Mouse (Mus musculus) cortical plate, adult 2 months (tissue): ENCODE measurements around the gene Evpl. TPM values are rescaled to one million over a fixed set of nuclear protein-coding genes. Genes with fewer than 3 reads are reported as not detected.
A peak's percentile ranks its signal among the peaks of the same experiment; 100 is the strongest.

Experiments
- H3K27ac ChIP-seq: fragments of 200-500 bp; 2 replicates; pipeline ENCODE4 v1.5.1; 2012; ENCODE audit warnings: low read length, control low read depth, inconsistent platforms; ENCODE audit not compliant: insufficient read depth
- H3K4me1 ChIP-seq: fragments of 200-500 bp; 2 replicates; pipeline ENCODE4 v1.6.1; 2011; ENCODE audit warnings: low read length; ENCODE audit not compliant: control insufficient read depth, insufficient read depth
- H3K4me3 ChIP-seq: fragments of 200-500 bp; 2 replicates; pipeline ENCODE4 v1.5.1; 2011; ENCODE audit warnings: mild to moderate bottlenecking, low read length, control low read depth; ENCODE audit not compliant: insufficient read depth
- CTCF ChIP-seq: fragments of 200-500 bp; IDR thresholded peaks from 2 replicates; pipeline ENCODE4 v1.5.1; 2011; ENCODE audit warnings: mild to moderate bottlenecking, control low read depth, low read length; ENCODE audit not compliant: insufficient read depth; ENCODE audit errors: extremely low read depth
- POLR2A ChIP-seq: fragments of 200-500 bp; IDR thresholded peaks from 2 replicates; pipeline ENCODE4 v1.6.1; 2011; ENCODE audit warnings: mild to moderate bottlenecking, low read length, control low read depth; ENCODE audit not compliant: insufficient read depth; ENCODE audit errors: extremely low read depth
- polyA plus RNA-seq: library from polyadenylated mRNA; depleted of rRNA; stranded (reverse); fragments of >200 nt; gene quantifications from 2 replicates; pipeline ENCODE4 v1.2.3, GENCODE M21; 2012

Evpl gene
- polyA plus RNA-seq, 1 experiment, result 1.0 TPM

DNA sequence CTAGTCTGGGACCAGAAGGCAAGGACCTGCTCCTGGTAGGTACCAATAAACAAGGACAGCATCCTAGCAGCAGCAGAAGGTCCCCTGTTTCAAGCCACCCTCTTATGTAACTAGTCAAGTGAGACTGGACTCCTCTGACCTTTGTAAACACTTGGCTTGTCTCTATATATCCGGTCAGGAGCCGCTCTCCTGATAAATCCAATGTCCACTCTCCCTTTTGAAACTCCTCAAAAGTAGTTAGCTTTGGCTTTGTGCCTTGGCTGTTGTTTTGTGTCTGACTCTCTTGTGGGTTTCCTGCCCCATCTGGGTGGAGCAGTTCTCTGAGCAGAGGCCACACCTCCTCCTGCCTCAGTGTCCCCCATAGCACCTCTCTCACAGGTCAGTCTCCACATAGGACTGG, 19.6 kb downstream of the Evpl start:
- Histone ChIP-seq H3K4me3 (no peak overlapping the region), H3K4me1 (peaks cover 5% of the 10 kb centered on the region; the same call in 1 of the 2 replicates), H3K27ac (peak overlapping the region; percentile 71)
- no peak for TF ChIP-seq CTCF

DNA sequence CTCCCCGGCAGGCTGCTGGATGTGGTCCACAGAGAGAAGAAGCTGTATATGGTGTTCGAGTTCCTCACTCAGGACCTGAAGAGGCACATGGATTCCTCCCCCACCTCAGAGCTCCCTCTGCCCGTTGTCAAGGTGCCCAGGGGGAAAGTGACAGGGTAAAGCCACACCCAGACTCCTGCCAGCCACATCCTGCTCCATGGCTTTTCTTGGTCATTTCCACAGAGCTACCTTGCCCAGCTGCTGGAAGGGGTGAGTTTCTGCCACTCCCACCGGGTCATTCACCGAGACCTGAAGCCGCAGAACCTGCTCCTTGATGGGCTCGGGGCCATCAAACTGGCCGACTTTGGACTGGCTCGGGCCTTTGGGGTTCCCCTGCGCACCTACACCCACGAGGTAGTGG, 21.3 kb downstream of the Evpl start:
- no peak overlapping the region for H3K4me3 ChIP-seq
- peaks cover 5% of the 10 kb centered on the region; the same call in 1 of the 2 replicates for H3K4me1 ChIP-seq
- TF ChIP-seq CTCF (no peak), POLR2A (no peak)
- no peak overlapping the region for H3K27ac ChIP-seq

DNA sequence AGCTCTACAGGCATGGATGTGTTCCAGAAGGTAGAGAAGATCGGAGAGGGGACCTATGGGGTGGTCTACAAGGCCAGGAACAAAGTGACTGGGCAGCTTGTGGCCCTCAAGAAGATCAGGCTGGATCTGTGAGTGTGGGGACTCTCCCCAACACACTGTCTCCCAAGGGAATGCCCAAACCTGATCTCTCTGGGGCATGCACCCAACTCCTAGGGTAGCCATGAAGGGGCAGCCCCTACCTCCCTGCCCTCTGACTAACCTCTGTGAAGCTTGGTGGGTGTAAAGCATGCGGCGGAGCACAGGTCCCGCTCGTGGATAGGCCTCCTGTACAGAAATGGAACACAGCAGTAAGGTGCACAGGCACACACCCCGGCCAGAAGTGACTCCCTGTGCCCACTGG, 21.9 kb downstream of the Evpl start:
- no peak for TF ChIP-seq CTCF
- TF ChIP-seq POLR2A, result no peak
- no peak overlapping the region for H3K27ac ChIP-seq

DNA sequence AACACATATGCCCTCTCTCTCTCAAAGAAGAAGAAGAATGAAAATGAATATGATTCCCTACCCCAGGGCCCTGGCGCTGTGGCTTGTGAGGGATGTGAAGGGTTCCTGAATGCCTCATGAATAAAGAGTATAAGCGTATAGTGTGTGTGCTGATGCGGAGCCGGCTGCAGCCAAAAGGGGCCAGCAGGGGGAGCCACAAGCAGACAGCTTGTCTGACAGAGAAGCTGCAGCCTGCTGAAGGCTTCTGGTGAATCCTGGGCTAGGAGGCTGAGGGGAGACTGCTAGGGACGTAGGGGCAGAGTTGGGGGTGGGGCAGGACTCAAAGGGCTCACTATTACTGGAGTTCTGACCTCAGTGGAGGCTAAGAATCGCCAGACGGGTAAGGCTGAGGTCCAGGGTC, 22.7 kb downstream of the Evpl start:
- TF ChIP-seq CTCF (0 out of 2 replicates have a peak, but pooled peaks have one; percentile 3), POLR2A (no peak)
- Histone ChIP-seq H3K27ac (no peak overlapping the region), H3K4me3 (no peak overlapping the region), H3K4me1 (peaks cover 5% of the 10 kb centered on the region; the same call in 1 of the 2 replicates)

More for the DNA sequence above, 21.9 kb downstream of the Evpl start:
- H3K4me3 ChIP-seq, result no peak overlapping the region
- peaks cover 5% of the 10 kb centered on the region; the same call in 1 of the 2 replicates for H3K4me1 ChIP-seq

DNA sequence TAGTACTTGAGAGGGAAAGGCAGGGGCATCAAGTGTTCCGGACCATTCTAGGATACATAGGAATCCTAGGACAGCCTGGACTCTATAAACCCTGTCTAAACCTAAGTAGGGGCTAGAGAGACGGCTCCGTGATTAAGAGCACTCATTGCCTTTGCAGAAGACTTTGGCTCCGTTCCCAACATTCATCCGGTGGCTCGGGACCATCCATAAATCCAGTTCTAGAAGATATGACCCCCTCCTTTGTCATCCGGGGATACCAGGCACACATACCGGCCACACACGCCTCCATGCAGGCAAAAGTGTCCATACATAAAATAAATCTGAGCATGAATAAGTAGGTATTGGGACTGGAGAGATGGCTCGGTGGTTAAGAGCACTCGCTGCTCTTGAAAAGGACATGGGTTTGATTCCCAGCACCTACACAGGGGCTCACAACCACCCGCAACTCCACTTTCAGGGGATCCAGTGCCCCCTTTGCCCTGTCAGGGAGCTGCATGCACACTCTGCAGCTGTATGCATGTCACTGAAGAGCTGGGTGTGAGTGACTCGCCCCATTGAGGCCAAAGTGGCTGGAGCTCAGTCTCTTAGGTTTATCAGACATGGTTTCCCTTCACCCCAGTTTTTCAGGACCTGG, 23.9 kb downstream of the Evpl start:
- Histone ChIP-seq H3K4me1 (peaks cover 5% of the 10 kb centered on the region; the same call in 1 of the 2 replicates), H3K4me3 (no peak overlapping the region), H3K27ac (no peak overlapping the region)
- no peak for TF ChIP-seq POLR2A

DNA sequence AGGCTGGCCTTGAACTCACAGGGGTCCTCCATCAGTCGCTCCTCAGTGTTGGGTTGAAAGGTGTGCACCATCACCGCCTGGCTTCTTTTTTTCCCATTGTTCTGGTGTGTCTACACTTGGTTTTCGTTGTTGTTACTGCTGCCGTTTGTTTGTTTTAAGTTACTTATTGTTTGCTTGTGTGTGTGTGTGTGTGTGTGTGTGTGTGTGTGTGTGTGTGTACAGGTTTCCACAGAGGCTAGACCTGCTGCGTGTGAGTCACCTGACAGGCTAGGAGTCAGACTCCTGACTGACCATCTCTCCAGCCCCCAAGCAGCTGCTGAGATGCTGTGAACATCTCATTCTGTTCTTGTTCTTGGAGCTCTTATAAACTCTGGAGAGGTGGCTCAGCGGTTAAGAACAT, 25.0 kb downstream of the Evpl start:
- H3K4me1 ChIP-seq, result no peaks in the 10 kb centered on the region
- no peak overlapping the region for H3K4me3 ChIP-seq
- H3K27ac ChIP-seq, result no peak overlapping the region
- no peak for TF ChIP-seq POLR2A
- no peak for TF ChIP-seq CTCF

DNA sequence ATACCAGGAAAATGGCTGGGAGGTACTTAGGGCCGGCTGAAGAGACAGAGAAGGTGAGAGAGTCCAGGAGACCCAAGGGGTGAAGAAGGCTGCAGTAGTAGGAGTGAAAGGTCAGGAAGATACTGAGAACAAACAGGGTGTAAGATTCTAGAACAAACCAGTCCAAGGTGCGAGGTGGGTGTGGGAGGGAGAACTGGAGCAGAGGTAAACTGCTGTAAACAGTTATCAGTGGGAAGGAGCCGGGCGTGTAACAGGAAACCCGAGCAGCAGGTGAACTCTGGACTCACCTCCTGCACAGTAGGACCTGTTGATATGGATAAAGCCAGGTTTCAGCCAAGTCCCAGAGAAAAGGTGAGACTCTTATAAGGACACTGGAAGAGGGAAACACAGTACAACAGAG, 27.2 kb downstream of the Evpl start:
- H3K27ac ChIP-seq, result no peak overlapping the region
- no peak overlapping the region for H3K4me3 ChIP-seq
- no peaks in the 10 kb centered on the region for H3K4me1 ChIP-seq
- TF ChIP-seq POLR2A (no peak), CTCF (no peak)

DNA sequence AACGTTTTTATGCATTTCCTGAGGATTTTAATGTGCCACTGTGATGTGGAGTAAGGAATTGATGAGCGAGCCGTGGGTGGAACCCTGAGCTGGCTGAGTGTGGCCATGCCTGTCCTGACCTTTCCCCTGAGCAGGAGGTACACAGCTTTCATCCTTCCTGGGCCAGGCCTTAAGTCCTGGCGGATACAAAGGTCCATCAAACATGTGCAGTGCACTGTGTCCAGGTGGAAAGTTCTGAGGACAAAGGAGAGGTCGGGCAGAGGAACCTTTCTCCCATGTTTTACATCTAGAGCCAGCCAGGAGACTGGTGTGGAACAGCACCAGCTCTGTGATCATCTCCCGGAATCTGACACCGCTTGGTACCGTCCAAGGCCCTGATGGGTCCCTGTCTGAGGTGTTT, 28.6 kb downstream of the Evpl start:
- H3K4me3 ChIP-seq, result no peak overlapping the region
- no peak for TF ChIP-seq POLR2A
- TF ChIP-seq CTCF, result no peak
- no peak overlapping the region for H3K27ac ChIP-seq
- H3K4me1 ChIP-seq, result no peaks in the 10 kb centered on the region

DNA sequence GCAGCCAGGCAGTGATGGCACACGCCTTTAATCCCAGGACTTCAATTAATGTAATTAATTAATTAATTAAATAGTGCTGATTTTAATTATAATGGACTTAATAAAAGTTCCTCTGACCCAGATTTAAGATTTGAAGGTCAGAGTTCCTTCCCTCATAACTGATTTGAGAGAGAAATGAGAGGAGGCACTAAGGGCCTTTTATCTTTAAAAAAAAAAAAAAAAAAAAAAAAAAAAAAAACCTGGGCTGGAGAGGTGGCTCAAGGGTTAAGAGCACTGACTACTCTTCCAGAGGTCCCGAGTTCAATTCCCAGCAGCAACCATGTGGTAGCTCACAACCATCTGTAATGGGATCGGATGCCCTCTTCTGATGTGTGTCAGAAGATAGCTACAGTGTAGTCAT, 29.2 kb downstream of the Evpl start:
- TF ChIP-seq POLR2A, result no peak
- no peak for TF ChIP-seq CTCF
- H3K27ac ChIP-seq, result no peak overlapping the region
- no peaks in the 10 kb centered on the region for H3K4me1 ChIP-seq
- H3K4me3 ChIP-seq, result no peak overlapping the region

DNA sequence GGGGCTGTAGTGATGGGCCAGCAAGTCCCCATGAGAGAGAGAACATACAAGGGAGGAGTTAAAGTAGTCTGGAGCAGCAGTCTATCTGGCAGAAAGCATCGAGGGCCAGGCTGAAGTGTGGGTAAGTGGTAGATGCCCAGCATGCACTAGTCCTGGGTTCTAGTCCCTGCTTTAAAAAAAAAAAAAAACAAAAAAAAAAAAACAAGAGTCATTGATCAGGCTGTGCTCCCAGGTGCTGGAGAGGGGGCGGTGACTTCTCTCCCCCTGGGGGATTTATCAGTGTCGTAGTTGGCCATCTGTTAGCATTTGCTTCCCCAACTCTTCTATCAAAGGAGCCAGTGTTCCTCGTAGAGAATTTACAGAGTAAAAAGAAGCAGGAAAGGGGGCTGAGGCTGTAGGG, 31.2 kb downstream of the Evpl start:
- TF ChIP-seq POLR2A, result no peak
- TF ChIP-seq CTCF, result no peak
- H3K4me3 ChIP-seq, result no peak overlapping the region
- no peaks in the 10 kb centered on the region for H3K4me1 ChIP-seq
- H3K27ac ChIP-seq, result no peak overlapping the region
